Mouse (Mus musculus) embryonic facial prominence, embryonic 15.5 days (tissue): Measurements from ENCODE around the gene Pfn4. TPM values are rescaled to one million over a fixed set of nuclear protein-coding genes. Genes with fewer than 3 reads are reported as not detected.
"Not testable (repeated sequence)": the region's sequence is repeated elsewhere in the genome, so short reads cannot be mapped to it uniquely, and the experiment has no call there.

Source experiments
- ATAC-seq: fragments of 200-750 bp; cut with Nextera tagmentation; 2 replicates; pipeline ENCODE4 v1.8.0; 2017; ENCODE audit warnings: low read depth, moderate TSS enrichment; ENCODE audit not compliant: insufficient number of reproducible peaks, low FRiP score, low TSS enrichment
- H3K27ac ChIP-seq: fragments of 300-500 bp; sonication (generic); replicated peaks from 2 replicates; pipeline ENCODE4 v1.5.1; 2015; ENCODE audit warnings: mild to moderate bottlenecking, inconsistent platforms
- H3K27me3 ChIP-seq: fragments of 300-500 bp; sonication (generic); 2 replicates; pipeline ENCODE4 v1.6.1; 2015; ENCODE audit warnings: inconsistent platforms
- H3K36me3 ChIP-seq: fragments of 300-500 bp; sonication (generic); 2 replicates; pipeline ENCODE4 v1.6.1; 2015; ENCODE audit warnings: mild to moderate bottlenecking, inconsistent platforms
- H3K4me1 ChIP-seq: fragments of 300-500 bp; sonication (generic); 2 replicates; pipeline ENCODE4 v1.6.1; 2015; ENCODE audit warnings: inconsistent platforms
- H3K4me2 ChIP-seq: fragments of 300-500 bp; sonication (generic); replicated peaks from 2 replicates; pipeline ENCODE4 v1.6.1; 2015; ENCODE audit warnings: mild to moderate bottlenecking, inconsistent platforms
- H3K4me3 ChIP-seq: fragments of 300-500 bp; sonication (generic); replicated peaks from 2 replicates; pipeline ENCODE4 v1.5.1; 2015; ENCODE audit warnings: mild to moderate bottlenecking, inconsistent platforms
- H3K9ac ChIP-seq: fragments of 300-500 bp; sonication (generic); 2 replicates; pipeline ENCODE4 v1.6.1; 2015; ENCODE audit warnings: inconsistent platforms
- H3K9me3 ChIP-seq: fragments of 300-500 bp; sonication (generic); replicated peaks from 2 replicates; pipeline ENCODE4 v1.6.1; 2016; ENCODE audit warnings: inconsistent platforms
- WGBS: fragments of 180-500 bp; shearing (Covaris S2); methylation state at CpG from one replicate; pipeline ENCODE4 v1.1.7; 2015; 5-methylcytosine and 5-hydroxymethylcytosine counted together
- polyA plus RNA-seq: library from polyadenylated mRNA; unstranded; fragments of >200 nt; fragmentation: Nextera tagmentation; extraction: Ambion mirVana; gene quantifications from 2 replicates; pipeline ENCODE4 v1.2.1, GENCODE M21; 2015

The Pfn4 gene
- polyA plus RNA-seq, 1 experiment from 2014 or later = 5.1 TPM

DNA sequence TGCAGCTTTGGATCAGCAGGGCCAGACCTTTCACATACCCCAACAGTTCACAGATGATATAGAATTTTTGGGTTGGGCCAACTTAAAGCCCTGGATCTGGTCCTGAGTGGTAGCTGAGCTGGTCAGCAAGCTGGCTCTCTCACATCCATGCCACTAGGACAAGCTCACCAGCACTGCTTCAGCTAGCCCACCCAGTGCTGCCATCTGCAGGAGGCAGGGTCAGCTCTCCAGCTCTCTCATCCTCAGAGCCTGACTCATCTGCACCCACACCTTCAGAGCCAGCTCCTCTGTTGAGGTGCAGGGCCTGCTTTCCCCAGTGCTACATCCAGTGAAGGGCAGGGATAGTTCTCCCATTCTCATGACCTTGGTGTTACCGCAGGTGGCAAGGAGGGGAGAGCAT is 24.9 kb downstream of the Pfn4 start:
- H3K4me1 ChIP-seq = no peaks in the 10 kb centered on the region
- no peaks in the 10 kb centered on the region for H3K27me3 ChIP-seq
- H3K36me3 ChIP-seq = no peaks in the 10 kb centered on the region
- ATAC-seq = peak; percentile 19; the same call in 1 of the 2 replicates
- 67% methylated on average over 1 of the region's 1 CpGs for WGBS
- H3K9me3 ChIP-seq = no peaks in the 10 kb centered on the region
- no peak overlapping the region for H3K4me2 ChIP-seq
- no peak overlapping the region for H3K9ac ChIP-seq
- H3K27ac ChIP-seq = 0 out of 2 replicates have a peak overlapping the region, but pooled peaks have one; percentile 1
- H3K4me3 ChIP-seq = no peak overlapping the region

DNA sequence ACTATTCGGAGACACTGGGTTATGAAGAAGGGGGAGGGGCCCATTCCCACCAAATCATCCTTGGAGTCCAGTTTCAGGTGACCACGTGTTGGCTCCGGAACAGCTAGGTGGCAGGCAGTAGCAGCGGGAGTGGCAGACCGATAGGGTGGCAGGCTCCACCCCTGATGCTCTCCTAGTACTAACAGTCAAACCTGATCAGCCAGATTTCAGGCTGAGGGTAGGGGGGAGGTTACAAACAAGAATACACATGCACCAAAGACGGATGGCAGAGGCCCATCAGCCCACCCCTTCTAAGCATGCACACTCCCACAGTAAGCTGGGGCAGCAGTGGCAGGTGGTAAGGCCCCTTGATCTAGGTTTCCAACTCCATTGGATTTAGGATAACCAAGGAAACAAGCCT is 28.6 kb downstream of the Pfn4 start:
- H3K4me2 ChIP-seq, H3K4me1 ChIP-seq, ATAC-seq, H3K36me3 ChIP-seq, H3K9me3 ChIP-seq, H3K27ac ChIP-seq, H3K9ac ChIP-seq, H3K4me3 ChIP-seq, H3K27me3 ChIP-seq: not testable (repeated sequence)
- 61% methylated on average over 6 of the region's 6 CpGs for WGBS

DNA sequence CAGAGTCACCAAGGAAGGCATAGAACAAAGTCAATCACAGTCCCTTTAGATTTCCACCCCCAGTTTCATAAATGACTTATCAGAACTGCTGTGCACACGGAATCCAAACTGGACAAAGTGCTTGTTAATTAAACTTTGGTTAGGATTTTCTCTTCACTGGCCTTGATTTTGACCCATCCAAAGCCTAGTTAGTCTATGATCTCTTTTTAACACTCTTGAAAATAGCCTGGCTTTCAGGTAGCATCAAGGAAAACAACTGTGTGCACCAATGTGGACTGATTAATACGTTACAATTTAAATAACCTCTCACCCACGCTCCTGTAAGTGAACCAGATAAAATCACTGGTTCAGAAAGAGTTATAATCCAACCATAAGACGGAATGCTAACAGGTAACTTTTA is 42.2 kb downstream of the Pfn4 start:
- no peak overlapping the region for H3K9ac ChIP-seq
- peaks cover 6% of the 10 kb centered on the region; the same call in 1 of the 2 replicates for H3K4me1 ChIP-seq
- no peaks in the 10 kb centered on the region for H3K9me3 ChIP-seq
- H3K4me2 ChIP-seq = no peak overlapping the region
- H3K36me3 ChIP-seq = no peaks in the 10 kb centered on the region
- ATAC-seq = no peak
- no peaks in the 10 kb centered on the region for H3K27me3 ChIP-seq
- H3K27ac ChIP-seq = no peak overlapping the region
- no peak overlapping the region for H3K4me3 ChIP-seq
- WGBS = 70% methylated on average over 4 of the region's 4 CpGs

DNA sequence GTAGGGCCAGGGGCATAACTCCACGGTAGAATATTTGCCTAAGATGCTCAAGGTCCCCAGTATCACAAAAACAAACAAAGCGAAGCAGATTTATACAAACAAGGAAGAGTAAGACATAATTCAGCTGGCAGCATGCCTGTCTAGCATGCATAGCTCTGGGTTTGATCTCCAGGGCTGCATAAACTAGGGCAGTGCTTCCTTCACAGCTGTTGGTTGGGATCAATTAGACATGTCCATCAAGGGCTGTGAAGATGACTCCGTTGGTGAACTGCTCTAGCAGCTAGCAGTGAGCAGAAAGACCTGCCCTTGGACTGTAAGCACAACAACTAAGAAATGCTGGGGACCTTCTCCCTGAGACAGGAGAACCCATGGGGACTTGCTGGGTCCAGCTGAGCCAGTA is 42.9 kb downstream of the Pfn4 start:
- no peaks in the 10 kb centered on the region for H3K27me3 ChIP-seq
- no peak overlapping the region for H3K27ac ChIP-seq
- no peak for ATAC-seq

GRCm38 (mm10) chr12:4813636-4814035 is 44.8 kb downstream of the Pfn4 start:
- H3K4me1 ChIP-seq = peaks cover 18% of the 10 kb centered on the region
- H3K4me3 ChIP-seq = no peak overlapping the region
- ATAC-seq = peak; percentile 26; the same call in 1 of the 2 replicates
- H3K36me3 ChIP-seq = no peaks in the 10 kb centered on the region
- H3K27ac ChIP-seq = no peak overlapping the region; the same call in 1 of the 2 replicates
- no peaks in the 10 kb centered on the region for H3K9me3 ChIP-seq
- no peak overlapping the region for H3K9ac ChIP-seq
- 47% methylated on average over 4 of the region's 4 CpGs for WGBS
- H3K27me3 ChIP-seq = no peaks in the 10 kb centered on the region
- no peak overlapping the region for H3K4me2 ChIP-seq

More for the DNA sequence above, 42.9 kb downstream of the Pfn4 start:
- no peaks in the 10 kb centered on the region for H3K9me3 ChIP-seq
- H3K36me3 ChIP-seq = no peaks in the 10 kb centered on the region
- peaks cover 9% of the 10 kb centered on the region for H3K4me1 ChIP-seq
- no peak overlapping the region for H3K9ac ChIP-seq
- H3K4me3 ChIP-seq = no peak overlapping the region
- no peak overlapping the region for H3K4me2 ChIP-seq
- WGBS = 41% methylated on average over 3 of the region's 3 CpGs

GRCm38 (mm10) chr12:4816680-4817360 is 48.0 kb downstream of the Pfn4 start:
- Histone ChIP-seq H3K27ac (peak overlapping the region; percentile 91), H3K4me1 (peaks cover 23% of the 10 kb centered on the region), H3K9me3 (no peaks in the 10 kb centered on the region), H3K9ac (peak overlapping the region; percentile 55), H3K4me3 (peak overlapping the region; percentile 82), H3K27me3 (no peaks in the 10 kb centered on the region), H3K36me3 (peaks cover 15% of the 10 kb centered on the region), H3K4me2 (peak overlapping the region; percentile 72)
- ATAC-seq = peak; percentile 64
- 8% methylated on average over 24 of the region's 24 CpGs for WGBS

GRCm38 (mm10) chr12:4817361-4818101 is 48.7 kb downstream of the Pfn4 start, which contains the start of gene Sf3b6:
TSS of gene Sf3b6 (plus strand) at chr12:4817544.
- Histone ChIP-seq H3K4me2 (peak within 1 kb of the TSS; percentile 72), H3K4me1 (peaks cover 23% of the 10 kb centered on the region), H3K9me3 (no peaks in the 10 kb centered on the region), H3K36me3 (peaks cover 22% of the 10 kb centered on the region), H3K27me3 (no peaks in the 10 kb centered on the region), H3K4me3 (peak within 1 kb of the TSS; percentile 82), H3K27ac (peak within 1 kb of the TSS; percentile 91), H3K9ac (peak within 1 kb of the TSS; percentile 77)
- WGBS = under 1% methylated on average over 48 of the region's 49 CpGs
- peak; percentile 96 for ATAC-seq

DNA sequence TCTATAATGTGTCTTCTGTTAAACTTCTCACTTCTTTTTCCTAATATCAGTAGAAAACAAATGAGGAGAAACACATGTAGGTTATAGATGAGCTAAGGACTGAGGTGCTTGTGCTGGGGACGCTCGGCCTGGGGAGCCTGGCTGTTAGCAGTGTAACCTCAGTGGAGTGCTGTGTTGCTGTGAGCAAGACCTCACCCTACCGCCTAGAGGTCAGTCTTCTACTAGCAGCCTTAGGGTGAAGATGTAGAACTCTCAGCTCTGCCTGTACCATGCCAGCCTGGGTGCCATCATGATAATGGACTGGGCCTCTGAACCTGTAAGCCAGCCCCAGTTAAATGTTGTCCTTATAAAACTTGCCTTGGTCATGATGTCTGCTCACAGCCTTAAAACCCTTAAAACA is 58.4 kb downstream of the Pfn4 start:
- Histone ChIP-seq H3K27ac (no peak overlapping the region), H3K9me3 (no peaks in the 10 kb centered on the region), H3K36me3 (peaks cover 69% of the 10 kb centered on the region), H3K4me2 (no peak overlapping the region), H3K9ac (no peak overlapping the region), H3K4me3 (no peak overlapping the region), H3K27me3 (no peaks in the 10 kb centered on the region), H3K4me1 (no peaks in the 10 kb centered on the region)
- 78% methylated on average over 3 of the region's 3 CpGs for WGBS
- ATAC-seq = no peak

Other genes with a start within 250 kb of the Pfn4 start
- 38.9 and 41.5 TPM in 2 replicates for gene Itsn2, start 176.4 kb upstream of the Pfn4 start, polyA plus RNA-seq
- not detected in 2 replicates for gene Gm3625, start 176.1 kb upstream of the Pfn4 start, polyA plus RNA-seq
- 0.33 and 0.85 TPM in 2 replicates for gene Fam228a, start 30.6 kb upstream of the Pfn4 start, polyA plus RNA-seq
- gene Fam228b, start 245 bp downstream of the Pfn4 start, polyA plus RNA-seq = 4.2 and 4.9 TPM in 2 replicates
- 194 and 197 TPM in 2 replicates for gene Sf3b6, start 48.5 kb downstream of the Pfn4 start, polyA plus RNA-seq
- gene Fkbp1b, start 72.6 kb downstream of the Pfn4 start, polyA plus RNA-seq = 11.3 and 12.7 TPM in 2 replicates
- gene Wdcp, start 74.3 kb downstream of the Pfn4 start, polyA plus RNA-seq = 15.7 and 18.2 TPM in 2 replicates
- 0.88 TPM in 2 replicates for gene Mfsd2b, start 105.3 kb downstream of the Pfn4 start, polyA plus RNA-seq
- 24.7 and 28.0 TPM in 2 replicates for gene Ubxn2a, start 138.7 kb downstream of the Pfn4 start, polyA plus RNA-seq
- gene Atad2b, start 148.3 kb downstream of the Pfn4 start, polyA plus RNA-seq = 10.5 and 10.7 TPM in 2 replicates